Mouse (Mus musculus) embryonic fibroblast, embryonic 13.5 days (primary cell): ENCODE measurements at regions not wholly inside any gene's neighbourhood (a gene's known extent, or its start where the extent isn't known, plus 50 kb on each side); places are given as distances from the start of the nearest gene placed in this dataset.
A peak's percentile ranks its signal among the peaks of the same experiment; 100 is the strongest.

Experiments used
- H3K27ac ChIP-seq: 2 replicates; pipeline ENCODE4 v1.5.1; 2012; ENCODE audit warnings: low read length, control low read depth, inconsistent platforms; ENCODE audit not compliant: insufficient read depth
- H3K4me1 ChIP-seq: 2 replicates; pipeline ENCODE4 v1.6.1; 2011; ENCODE audit warnings: low read length; ENCODE audit not compliant: control insufficient read depth, insufficient read depth
- H3K4me3 ChIP-seq: 2 replicates; pipeline ENCODE4 v1.5.1; 2011; ENCODE audit warnings: mild to moderate bottlenecking, control low read depth, low read length; ENCODE audit not compliant: insufficient read depth
- CTCF ChIP-seq: IDR thresholded peaks from 2 replicates; pipeline ENCODE4 v1.5.1; 2011; ENCODE audit warnings: mild to moderate bottlenecking, control low read depth, low read length, moderate library complexity, borderline replicate concordance; ENCODE audit not compliant: insufficient read depth
- POLR2A ChIP-seq: IDR thresholded peaks from 2 replicates; pipeline ENCODE4 v1.6.1; 2011; ENCODE audit warnings: low read depth, mild to moderate bottlenecking, control low read depth, low read length, moderate library complexity

DNA sequence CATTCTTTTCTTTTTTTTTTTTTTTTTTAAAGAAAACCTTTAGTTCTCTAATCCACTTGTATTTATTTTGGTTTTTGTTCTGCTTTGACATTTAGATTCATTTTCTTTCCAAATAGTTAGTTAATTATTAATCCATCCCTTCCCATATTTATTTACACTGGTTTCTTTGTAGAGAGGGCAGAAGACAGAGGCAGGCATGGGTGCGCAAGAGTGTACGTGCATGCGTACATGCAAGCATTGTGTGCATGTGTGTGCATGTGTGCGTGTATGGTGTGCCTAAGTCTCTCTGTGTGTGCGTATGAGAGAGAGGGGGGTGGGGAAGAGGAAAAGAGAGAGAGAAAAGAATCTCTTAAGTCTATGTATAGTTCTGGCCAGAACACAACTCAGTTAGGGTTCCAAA, 215.9 kb upstream of the Krr1 start:
- no peak for TF ChIP-seq CTCF
- TF ChIP-seq POLR2A, result no peak
- no peak overlapping the region for H3K27ac ChIP-seq
- no peaks in the 10 kb centered on the region for H3K4me1 ChIP-seq
- no peak overlapping the region for H3K4me3 ChIP-seq

DNA sequence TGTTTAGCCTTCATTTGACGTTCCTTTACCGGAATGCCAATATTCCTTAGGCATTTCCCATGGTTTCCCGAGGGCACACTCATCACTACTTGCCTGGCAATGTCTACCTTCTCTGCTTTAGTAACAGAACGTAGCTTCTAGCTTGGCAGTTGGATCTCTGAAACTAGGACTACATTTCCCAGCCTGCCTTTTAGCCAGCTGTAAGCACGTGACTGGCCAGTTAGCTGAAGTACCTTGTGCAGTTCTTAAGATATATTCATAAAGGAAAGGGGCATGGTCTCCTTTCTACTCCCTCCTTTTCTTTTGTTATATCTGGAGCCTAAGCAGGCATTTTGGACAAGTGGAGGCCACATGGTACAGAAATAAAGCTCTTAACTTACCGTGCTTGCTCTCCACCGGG, 214.8 kb upstream of the Krr1 start:
- TF ChIP-seq CTCF, result no peak
- no peak for TF ChIP-seq POLR2A
- Histone ChIP-seq H3K4me1 (no peaks in the 10 kb centered on the region; the same call in 1 of the 2 replicates), H3K27ac (no peak overlapping the region), H3K4me3 (no peak overlapping the region)

DNA sequence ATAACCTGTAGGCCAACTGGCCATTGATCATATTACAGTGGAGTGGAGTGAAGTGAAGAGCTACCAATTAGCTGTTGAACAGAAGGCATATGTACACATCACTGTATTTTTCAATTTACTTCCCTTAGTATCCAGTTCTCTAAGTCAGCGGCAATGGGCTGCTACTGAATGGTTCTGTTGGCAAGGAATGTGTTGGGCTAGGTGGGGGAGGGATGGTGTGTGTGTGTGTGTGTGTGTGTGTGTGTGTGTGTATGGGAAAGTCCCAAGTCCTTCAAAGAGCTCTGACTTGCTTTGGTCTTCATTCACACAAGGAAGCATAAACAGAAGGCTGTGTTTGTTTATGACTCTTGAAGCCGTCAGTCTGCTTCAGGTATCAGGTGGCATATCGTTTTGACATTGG, 213.0 kb upstream of the Krr1 start:
- Histone ChIP-seq H3K4me1 (no peaks in the 10 kb centered on the region; the same call in 1 of the 2 replicates), H3K27ac (no peak overlapping the region), H3K4me3 (no peak overlapping the region)
- TF ChIP-seq POLR2A, result no peak
- TF ChIP-seq CTCF, result no peak

DNA sequence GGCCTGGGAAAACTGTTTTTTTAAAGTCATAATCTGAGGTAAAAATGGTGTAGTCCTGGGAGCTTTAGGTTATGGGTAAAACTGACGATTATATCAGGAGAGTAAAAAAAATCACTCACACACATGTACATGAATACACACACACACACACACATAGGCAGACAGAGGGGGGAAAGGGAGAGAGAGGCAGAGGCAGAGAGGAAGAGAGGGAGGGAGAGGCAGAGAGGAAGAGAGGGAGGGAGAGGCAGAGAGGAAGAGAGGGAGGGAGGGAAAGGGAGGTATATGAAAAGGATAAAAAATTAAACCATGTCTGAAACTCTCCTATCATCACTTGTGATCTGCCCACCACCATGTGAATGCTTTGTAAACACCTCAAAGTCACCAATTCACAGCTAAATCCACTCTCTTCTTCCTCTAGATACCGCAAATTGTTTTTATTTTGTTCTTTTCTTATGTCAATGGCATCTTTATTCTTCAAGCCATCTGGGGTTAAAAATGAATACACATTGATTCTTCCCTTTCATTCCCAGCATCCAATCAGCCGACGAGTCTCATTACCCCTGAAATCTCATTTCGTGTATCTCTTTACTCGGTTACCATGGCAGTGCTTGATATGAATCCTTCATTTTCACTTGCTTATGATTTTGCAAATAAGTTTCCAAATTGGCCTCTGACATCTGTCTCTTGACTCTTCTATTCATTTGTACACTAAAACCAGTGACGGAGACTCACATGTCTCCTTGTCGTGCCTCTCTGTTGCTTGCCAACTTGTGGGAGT, 209.5 kb upstream of the Krr1 start:
- H3K27ac ChIP-seq, result no peak overlapping the region
- TF ChIP-seq CTCF (no peak), POLR2A (no peak)
- no peak overlapping the region for H3K4me3 ChIP-seq
- H3K4me1 ChIP-seq, result peaks cover 5% of the 10 kb centered on the region

DNA sequence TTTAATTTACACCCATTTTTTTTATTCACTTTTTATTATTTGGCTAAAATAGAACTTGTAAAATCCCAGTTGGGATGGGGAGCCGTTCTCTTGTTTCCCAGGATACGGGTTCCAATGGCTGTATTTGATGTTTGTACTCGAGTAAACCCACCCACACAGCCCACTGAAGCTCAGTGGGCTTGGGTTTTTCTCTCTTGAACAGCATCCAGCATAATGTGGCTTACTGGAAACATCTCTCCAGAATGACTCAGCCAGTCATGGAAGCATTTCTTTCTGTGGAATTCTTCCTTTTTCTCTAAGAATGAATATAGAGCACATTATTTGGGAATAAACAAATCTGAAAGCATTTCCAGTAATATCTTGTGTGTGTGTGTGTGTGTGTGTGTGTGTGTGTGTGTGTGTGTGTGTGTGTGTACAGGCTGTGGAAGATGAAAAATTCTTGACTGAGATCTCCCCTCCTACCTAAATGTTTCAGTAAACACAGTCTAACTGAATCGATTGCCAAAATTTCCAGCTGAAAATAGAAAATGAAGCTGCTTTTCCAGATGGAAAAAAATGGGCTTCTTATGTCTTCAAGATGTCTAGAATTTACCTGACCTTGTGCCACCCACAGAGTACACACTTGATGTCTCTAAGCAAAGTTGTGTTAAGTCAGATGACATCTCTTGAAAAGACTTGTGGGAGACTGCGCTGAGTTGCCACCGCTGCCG, 205.3 kb upstream of the Krr1 start:
- peak overlapping the region; percentile 89 for H3K27ac ChIP-seq

DNA sequence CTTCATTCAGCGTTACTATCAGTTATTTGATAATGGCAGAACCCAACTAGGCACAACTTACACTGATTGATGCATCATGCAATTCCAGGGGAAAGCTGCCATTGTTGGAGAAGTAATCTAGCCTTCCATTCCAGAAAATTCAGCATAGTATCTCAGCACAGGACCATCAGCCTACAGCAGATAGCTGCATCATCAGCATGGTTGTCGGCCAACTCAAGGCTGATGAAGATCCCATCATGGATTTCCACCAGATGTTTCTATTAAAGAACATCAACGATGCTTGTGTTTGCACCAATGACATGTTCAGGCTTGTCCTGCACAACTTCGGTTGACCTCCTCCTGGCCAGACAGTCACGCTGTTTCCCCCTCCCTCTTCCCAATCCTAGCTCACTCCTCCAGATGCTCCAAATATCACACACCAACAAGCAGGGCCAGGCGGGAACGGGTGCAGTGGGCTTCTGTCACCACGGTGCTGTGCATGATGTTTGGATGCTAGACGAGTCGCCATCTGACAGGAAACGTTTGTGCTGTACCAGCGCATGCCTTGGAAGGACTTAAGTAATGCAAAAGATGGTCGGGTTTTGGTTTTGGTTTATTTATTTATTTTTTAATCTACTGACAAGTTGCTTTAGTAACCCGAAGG, 204.5 kb upstream of the Krr1 start:
- TF ChIP-seq CTCF (no peak), POLR2A (no peak)
- H3K4me1 ChIP-seq, result peaks cover 12% of the 10 kb centered on the region
- H3K4me3 ChIP-seq, result no peak overlapping the region
- H3K27ac ChIP-seq, result peak overlapping the region; percentile 89

More for the DNA sequence above, 205.3 kb upstream of the Krr1 start:
- peaks cover 12% of the 10 kb centered on the region for H3K4me1 ChIP-seq
- H3K4me3 ChIP-seq, result no peak overlapping the region
- no peak for TF ChIP-seq POLR2A
- TF ChIP-seq CTCF, result no peak

DNA sequence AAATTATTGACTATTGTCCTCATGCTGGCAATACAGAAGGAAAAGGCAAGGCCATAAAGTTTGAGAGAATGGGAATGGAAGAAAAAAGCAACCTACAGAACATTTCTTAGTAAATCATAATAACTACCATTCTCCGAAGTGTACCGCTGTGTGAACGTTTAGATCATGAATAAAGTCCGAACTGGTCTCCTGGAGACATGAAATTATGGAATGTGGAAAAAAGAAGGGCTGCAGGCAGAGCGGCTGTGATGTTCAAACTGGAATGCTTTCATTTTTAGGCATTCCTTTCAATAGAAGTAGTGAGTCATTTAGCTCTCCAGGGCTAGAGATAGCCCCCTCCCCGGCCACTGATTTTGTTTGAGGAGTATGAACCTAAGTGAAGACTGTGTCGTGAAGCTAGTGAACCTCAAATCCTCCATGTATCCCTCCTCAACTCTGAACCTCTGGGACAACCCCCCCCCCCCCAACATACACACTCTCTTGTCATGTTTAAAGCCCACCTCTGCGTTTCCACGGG, 202.9 kb upstream of the Krr1 start:
- Histone ChIP-seq H3K4me3 (no peak overlapping the region), H3K4me1 (peaks cover 12% of the 10 kb centered on the region), H3K27ac (peak overlapping the region; percentile 27)
- no peak for TF ChIP-seq POLR2A
- TF ChIP-seq CTCF, result no peak

DNA sequence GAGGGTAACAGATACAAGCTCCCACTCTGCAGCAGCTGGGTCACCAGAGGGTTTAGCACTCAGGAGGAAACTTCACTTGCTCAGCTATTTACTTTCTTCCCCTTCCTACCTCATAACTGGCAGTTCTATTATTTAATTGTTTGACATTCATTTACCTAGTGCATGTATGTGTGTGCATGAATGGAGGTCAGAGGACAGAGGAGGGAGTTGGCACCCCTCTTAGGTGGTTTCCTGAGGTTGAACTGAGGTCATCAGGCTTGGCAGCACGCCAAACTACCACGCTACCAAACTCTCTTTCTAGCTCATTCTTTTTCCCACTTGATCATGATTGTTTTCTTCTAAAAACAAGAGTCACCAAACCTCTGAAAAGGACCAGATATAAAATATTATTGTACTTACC, 202.4 kb upstream of the Krr1 start:
- Histone ChIP-seq H3K4me1 (peaks cover 12% of the 10 kb centered on the region), H3K4me3 (no peak overlapping the region), H3K27ac (peak overlapping the region; percentile 27)
- TF ChIP-seq POLR2A, result no peak
- no peak for TF ChIP-seq CTCF

DNA sequence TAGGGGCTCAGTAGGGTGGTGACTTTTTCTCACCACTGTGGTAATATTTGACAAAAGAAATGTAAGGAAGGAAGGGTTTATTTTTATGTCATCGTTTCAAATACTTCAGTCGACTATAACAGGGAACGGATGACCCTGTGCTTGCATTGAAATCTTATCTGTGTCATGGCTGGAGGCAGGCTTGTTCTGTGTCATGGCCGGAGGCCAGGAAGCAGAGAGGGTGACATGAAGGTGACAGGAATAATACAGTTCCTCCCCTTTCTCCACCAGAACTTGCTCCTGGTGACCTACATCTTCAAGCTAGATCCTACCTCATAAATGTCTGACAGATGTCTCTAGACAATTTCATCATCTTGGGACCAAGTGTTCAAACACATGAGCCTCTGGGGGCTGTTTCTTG, 201.5 kb upstream of the Krr1 start:
- TF ChIP-seq CTCF (no peak), POLR2A (no peak)
- Histone ChIP-seq H3K4me1 (peaks cover 12% of the 10 kb centered on the region), H3K27ac (no peak overlapping the region), H3K4me3 (no peak overlapping the region)
